Mouse (Mus musculus) small intestine, adult 2 months (tissue): ENCODE measurements around the gene G3bp1. TPM values are rescaled to one million over a fixed set of nuclear protein-coding genes. Genes with fewer than 3 reads are reported as not detected.

Experiments
- H3K27ac ChIP-seq: fragments of 200-500 bp; 2 replicates; pipeline ENCODE4 v1.5.1; 2012; ENCODE audit warnings: low read depth, low read length, control low read depth, inconsistent platforms; ENCODE audit not compliant: insufficient read depth
- H3K27me3 ChIP-seq: fragments of 200-500 bp; 2 replicates; pipeline ENCODE4 v1.6.1; 2012; ENCODE audit warnings: mild to moderate bottlenecking, moderate library complexity, low read length, inconsistent platforms; ENCODE audit not compliant: control insufficient read depth, insufficient read depth
- H3K36me3 ChIP-seq: fragments of 200-500 bp; 2 replicates; pipeline ENCODE4 v1.6.1; 2012; ENCODE audit warnings: mild to moderate bottlenecking, low read length, control low read depth, inconsistent platforms; ENCODE audit not compliant: control insufficient read depth, insufficient read depth
- H3K4me1 ChIP-seq: fragments of 200-500 bp; 2 replicates; pipeline ENCODE4 v1.6.1; 2012; ENCODE audit warnings: low read length, inconsistent platforms, mixed read lengths; ENCODE audit not compliant: control insufficient read depth, insufficient read depth, insufficient read length
- H3K4me3 ChIP-seq: fragments of 200-500 bp; 2 replicates; pipeline ENCODE4 v1.5.1; 2012; ENCODE audit warnings: low read depth, mild to moderate bottlenecking, control low read depth, inconsistent platforms, low read length, moderate library complexity
- CTCF ChIP-seq: fragments of 200-500 bp; IDR thresholded peaks from 2 replicates; pipeline ENCODE4 v1.5.1; 2012; ENCODE audit warnings: low read depth, mild to moderate bottlenecking, control low read depth, inconsistent platforms, low read length, moderate library complexity, mixed read lengths; ENCODE audit not compliant: insufficient replicate concordance, insufficient read length; ENCODE audit errors: extremely low read depth
- POLR2A ChIP-seq: fragments of 200-500 bp; IDR thresholded peaks from 2 replicates; pipeline ENCODE4 v1.6.1; 2012; ENCODE audit warnings: low read depth, mild to moderate bottlenecking, control low read depth, inconsistent platforms, low read length, moderate library complexity
- WGBS: fragments of 180-500 bp; shearing (Covaris S2); methylation state at CpG from one replicate; pipeline ENCODE4 v1.1.7; 2018; 5-methylcytosine and 5-hydroxymethylcytosine counted together
- polyA plus RNA-seq: library from polyadenylated mRNA; depleted of rRNA; stranded (reverse); fragments of >200 nt; gene quantifications from 2 replicates; pipeline ENCODE4 v1.2.3, GENCODE M21; 2012

G3bp1 gene
- polyA plus RNA-seq, 1 experiment = 10.4 TPM

DNA sequence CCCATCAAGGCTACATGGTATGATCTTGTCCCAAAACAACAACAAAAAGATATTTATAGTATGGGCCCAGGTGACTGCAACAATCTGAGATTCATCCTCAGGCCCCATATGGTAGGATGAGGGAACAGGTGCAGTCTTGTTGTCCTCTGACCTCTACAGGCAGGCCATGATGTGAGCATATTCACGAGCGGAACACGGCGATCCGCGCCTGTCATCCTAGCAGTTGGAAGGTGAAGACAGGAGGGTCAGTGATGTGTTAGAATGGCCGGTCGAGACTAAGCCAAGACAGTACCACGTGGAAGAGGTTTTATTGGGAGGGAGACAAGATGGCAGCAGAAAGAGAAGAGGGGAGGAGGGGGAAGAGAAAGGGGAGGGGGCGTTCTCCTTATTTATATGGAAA, 4.8 kb upstream of the G3bp1 start:
- Histone ChIP-seq H3K27me3 (no peaks in the 10 kb centered on the region), H3K36me3 (no peaks in the 10 kb centered on the region), H3K4me3 (peak overlapping the region; percentile 10; the same call in 1 of the 2 replicates), H3K27ac (peak overlapping the region; percentile 86), H3K4me1 (peaks cover 15% of the 10 kb centered on the region; the same call in 1 of the 2 replicates)
- WGBS = 31% methylated on average over 10 of the region's 10 CpGs
- no peak for TF ChIP-seq POLR2A
- no peak for TF ChIP-seq CTCF

GRCm38 (mm10) chr11:55465177-55465576, 4.3 kb upstream of the G3bp1 start:
- Histone ChIP-seq H3K27me3 (no peaks in the 10 kb centered on the region), H3K4me3 (no peak overlapping the region), H3K4me1 (peaks cover 15% of the 10 kb centered on the region; the same call in 1 of the 2 replicates), H3K36me3 (no peaks in the 10 kb centered on the region), H3K27ac (peak overlapping the region; percentile 86)
- TF ChIP-seq POLR2A (no peak), CTCF (no peak)
- 30% methylated on average over 3 of the region's 3 CpGs for WGBS

- Histone ChIP-seq H3K36me3 (no peaks in the 10 kb centered on the region), H3K4me3 (no peak overlapping the region; the same call in 1 of the 2 replicates), H3K27me3 (no peaks in the 10 kb centered on the region), H3K27ac (peak overlapping the region; percentile 95), H3K4me1 (peaks cover 13% of the 10 kb centered on the region; the same call in 1 of the 2 replicates)
- WGBS = 24% methylated on average over 10 of the region's 10 CpGs
- TF ChIP-seq CTCF = no peak
- no peak for TF ChIP-seq POLR2A
Measured at GRCm38 (mm10) chr11:55468012-55468411, 1.5 kb upstream of the G3bp1 start.

DNA sequence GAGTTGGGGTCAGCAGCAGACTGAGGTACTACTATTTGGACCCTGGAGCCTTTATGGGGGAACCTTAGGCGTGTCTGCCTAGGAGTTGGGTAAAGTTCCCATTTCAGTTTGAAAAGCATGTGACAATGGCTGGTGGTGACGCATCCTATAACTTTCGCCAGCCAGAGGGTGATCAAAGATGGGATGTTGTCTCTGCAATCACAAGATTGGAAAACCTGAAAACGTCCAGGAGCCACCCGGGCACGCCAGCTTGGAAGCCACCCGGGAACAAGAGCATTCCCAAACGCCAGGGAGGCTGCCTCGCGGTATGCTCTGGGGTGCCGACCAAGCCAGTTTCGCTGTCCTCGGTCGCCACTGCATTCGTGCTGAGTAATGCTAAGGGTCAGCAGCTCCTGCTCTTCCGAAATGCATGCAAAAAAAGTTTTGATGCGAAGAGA, 856 bp upstream of the G3bp1 start:
- no peaks in the 10 kb centered on the region for H3K27me3 ChIP-seq
- H3K4me1 ChIP-seq = peaks cover 17% of the 10 kb centered on the region; the same call in 1 of the 2 replicates
- WGBS = 2% methylated on average over 17 of the region's 17 CpGs
- no peak for TF ChIP-seq POLR2A
- TF ChIP-seq CTCF = no peak
- H3K27ac ChIP-seq = peak overlapping the region; percentile 95
- H3K4me3 ChIP-seq = peak overlapping the region; percentile 74
- no peaks in the 10 kb centered on the region for H3K36me3 ChIP-seq

GRCm38 (mm10) chr11:55469923-55470691, 622 bp downstream of the G3bp1 start:
- H3K27me3 ChIP-seq = no peaks in the 10 kb centered on the region
- peaks cover 15% of the 10 kb centered on the region; the same call in 1 of the 2 replicates for H3K4me1 ChIP-seq
- H3K4me3 ChIP-seq = peak overlapping the region; percentile 71
- whole genome bisulfite sequencing = under 1% methylated on average over 46 of the region's 46 CpGs
- peak overlapping the region; percentile 18; the same call in 1 of the 2 replicates for H3K27ac ChIP-seq
- TF ChIP-seq POLR2A (no peak; the same call in 1 of the 2 replicates), CTCF (no peak)
- 0 out of 2 replicates have a peak, but pooled peaks cover 2% of the 10 kb centered on the region for H3K36me3 ChIP-seq

DNA sequence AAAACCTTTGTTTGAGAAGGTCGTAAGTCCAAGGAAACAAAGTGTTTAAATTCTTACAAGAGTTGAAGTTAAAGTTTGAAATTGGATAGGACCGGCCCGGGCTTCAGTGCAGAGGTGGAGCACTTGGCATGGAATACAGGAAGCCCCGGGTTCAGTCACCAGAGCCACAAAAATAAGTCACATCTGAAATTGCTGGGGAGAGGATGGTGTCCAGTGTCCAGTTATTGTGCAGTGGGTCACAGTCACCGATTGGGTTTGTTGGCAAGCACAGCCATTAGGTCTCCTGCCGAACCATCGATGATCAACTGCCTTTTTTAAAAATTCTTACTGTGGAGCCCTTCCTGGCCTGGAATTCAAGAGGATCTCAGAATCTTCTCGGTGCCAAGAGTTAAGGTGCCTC, 1.3 kb downstream of the G3bp1 start:
- Histone ChIP-seq H3K36me3 (peaks cover 2% of the 10 kb centered on the region; the same call in 1 of the 2 replicates), H3K4me1 (peaks cover 15% of the 10 kb centered on the region; the same call in 1 of the 2 replicates), H3K27me3 (no peaks in the 10 kb centered on the region), H3K4me3 (peak overlapping the region; percentile 71), H3K27ac (no peak overlapping the region)
- 5% methylated on average over 8 of the region's 8 CpGs for WGBS
- no peak for TF ChIP-seq POLR2A
- no peak for TF ChIP-seq CTCF

DNA sequence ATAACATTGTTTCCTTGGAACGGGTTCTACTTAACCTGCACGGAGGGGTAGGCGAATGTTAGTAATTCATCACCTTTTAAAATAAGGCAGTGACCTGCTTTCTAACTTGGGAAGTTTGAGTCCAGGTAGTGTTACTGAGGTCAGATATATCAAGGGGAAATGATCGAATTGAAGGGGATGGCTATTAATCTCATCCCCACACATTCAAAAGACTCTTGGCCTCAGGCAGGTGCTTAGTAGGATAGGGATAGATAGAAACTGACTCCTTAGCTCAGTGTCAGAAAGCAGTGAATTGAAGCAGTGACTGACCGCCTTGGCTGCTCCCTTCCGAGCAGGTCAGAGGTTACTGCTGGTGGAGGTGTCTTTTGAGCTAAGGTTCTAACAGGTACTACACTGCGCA, 2.0 kb downstream of the G3bp1 start:
- WGBS = 36% methylated on average over 7 of the region's 7 CpGs
- no peak for TF ChIP-seq CTCF
- TF ChIP-seq POLR2A = no peak
- Histone ChIP-seq H3K4me3 (no peak overlapping the region), H3K4me1 (peaks cover 15% of the 10 kb centered on the region; the same call in 1 of the 2 replicates), H3K27ac (no peak overlapping the region), H3K36me3 (peaks cover 3% of the 10 kb centered on the region; the same call in 1 of the 2 replicates), H3K27me3 (no peaks in the 10 kb centered on the region)
